Mouse (Mus musculus) forebrain, embryonic 10.5 days (tissue): ENCODE measurements around the gene Ndufc2. TPM values are rescaled to one million over a fixed set of nuclear protein-coding genes. Genes with fewer than 3 reads are reported as not detected.

Experiments used
- DNase-seq: peaks from one replicate; pipeline ENCODE4 v3.0.0-alpha.2; 2017; ENCODE audit warnings: low spot score; ENCODE audit errors: extremely low spot score
- H3K27ac ChIP-seq: fragments of 300-500 bp; sonication (generic); 2 replicates; pipeline ENCODE4 v1.5.1; 2016; ENCODE audit warnings: mild to moderate bottlenecking
- H3K27me3 ChIP-seq: fragments of 300-500 bp; sonication (generic); 2 replicates; pipeline ENCODE4 v1.6.1; 2016; ENCODE audit warnings: mild to moderate bottlenecking; ENCODE audit not compliant: poor library complexity, severe bottlenecking
- H3K36me3 ChIP-seq: fragments of 300-500 bp; sonication (generic); replicated peaks from 2 replicates; pipeline ENCODE4 v1.6.1; 2016; ENCODE audit warnings: mild to moderate bottlenecking, moderate library complexity
- H3K4me1 ChIP-seq: fragments of 300-500 bp; sonication (generic); 2 replicates; pipeline ENCODE4 v1.6.1; 2016
- H3K4me3 ChIP-seq: fragments of 300-500 bp; sonication (generic); 2 replicates; pipeline ENCODE4 v1.5.1; 2016; ENCODE audit warnings: mild to moderate bottlenecking, moderate library complexity
- H3K9me3 ChIP-seq: fragments of 300-500 bp; sonication (generic); 2 replicates; pipeline ENCODE4 v1.6.1; 2016; ENCODE audit warnings: mild to moderate bottlenecking, moderate library complexity
- WGBS: fragments of 180-500 bp; shearing (Covaris S2); methylation state at CpG from one replicate; pipeline ENCODE4 v1.1.7; 2016; 5-methylcytosine and 5-hydroxymethylcytosine counted together
- polyA plus RNA-seq: library from polyadenylated mRNA; unstranded; fragments of >200 nt; fragmentation: Nextera tagmentation; extraction: Ambion mirVana; gene quantifications from 2 replicates; pipeline ENCODE4 v1.2.1, GENCODE M21; 2016

Gene Ndufc2
- polyA plus RNA-seq, 1 experiment from 2014 or later = 320 TPM

DNA sequence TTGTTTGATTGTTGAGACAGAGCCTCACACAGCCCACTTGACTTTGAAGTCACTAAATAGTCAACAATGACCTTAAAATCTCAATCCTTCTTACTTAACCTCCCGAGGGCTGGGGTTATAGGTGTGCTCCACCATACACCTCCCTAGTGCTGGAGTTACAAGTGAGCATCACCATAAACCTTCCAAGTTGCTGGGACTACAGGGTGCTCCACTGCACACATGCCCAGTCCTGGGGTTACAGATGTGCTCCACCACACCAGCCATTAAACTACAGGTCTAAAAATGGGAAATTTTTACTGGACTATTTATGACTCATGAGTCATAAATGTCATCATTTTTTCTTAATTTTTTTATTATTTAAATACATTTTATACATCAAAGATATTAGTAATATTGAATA lies 33.9 kb upstream of the Ndufc2 start:
- 70% methylated on average over 1 of the region's 1 CpGs for whole genome bisulfite sequencing
- H3K4me1 ChIP-seq = peaks cover 9% of the 10 kb centered on the region
- H3K27me3 ChIP-seq = no peaks in the 10 kb centered on the region
- no peaks in the 10 kb centered on the region for H3K36me3 ChIP-seq
- no peak for DNase-seq
- no peak overlapping the region for H3K27ac ChIP-seq
- no peak overlapping the region for H3K4me3 ChIP-seq
- H3K9me3 ChIP-seq = no peaks in the 10 kb centered on the region

DNA sequence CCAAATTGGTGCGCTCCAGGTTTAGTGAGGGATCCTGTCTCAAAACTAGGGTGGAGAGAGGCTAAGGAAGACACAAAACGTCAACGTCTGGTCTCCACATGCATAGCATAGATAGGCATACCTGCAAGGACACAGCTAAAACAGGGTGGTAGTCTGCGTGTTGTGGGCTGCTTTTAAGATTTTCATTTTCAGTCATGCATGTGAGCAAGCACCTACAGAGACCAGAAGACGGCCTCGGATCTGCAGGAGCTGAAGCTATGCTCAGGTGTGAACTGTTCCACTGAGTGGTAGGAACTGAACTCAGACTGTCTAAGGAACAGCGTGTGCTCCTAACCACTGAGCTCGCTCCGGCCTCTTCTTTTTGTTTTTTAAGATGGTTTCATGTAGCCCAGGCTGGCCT lies 24.7 kb upstream of the Ndufc2 start:
- DNase-seq = no peak
- 95% methylated on average over 9 of the region's 9 CpGs for WGBS
- Histone ChIP-seq H3K9me3 (no peaks in the 10 kb centered on the region), H3K27ac (no peak overlapping the region), H3K36me3 (peaks cover 65% of the 10 kb centered on the region), H3K4me3 (no peak overlapping the region), H3K4me1 (peaks cover 19% of the 10 kb centered on the region), H3K27me3 (no peaks in the 10 kb centered on the region)

DNA sequence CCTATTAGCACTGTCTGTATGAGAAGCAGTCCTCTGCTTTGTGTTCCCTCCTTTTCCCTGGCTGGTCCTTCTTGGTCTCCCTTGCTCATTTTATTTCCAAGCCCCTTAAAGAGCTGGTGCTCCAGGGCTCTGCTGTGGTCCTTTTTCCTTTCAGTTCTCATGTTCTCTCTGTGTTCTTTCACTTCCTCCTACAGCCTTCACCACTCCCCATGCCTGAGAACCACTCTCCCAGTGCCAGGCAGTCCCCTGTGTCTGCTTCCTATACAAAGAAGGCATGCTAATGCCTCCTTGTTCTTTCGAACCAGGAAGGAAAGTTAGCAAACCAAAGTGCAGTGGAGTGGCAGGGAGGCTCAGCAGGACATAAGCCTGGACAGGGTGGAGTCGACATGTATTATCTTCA lies 23.9 kb upstream of the Ndufc2 start:
- WGBS = 84% methylated on average over 2 of the region's 2 CpGs
- Histone ChIP-seq H3K9me3 (no peaks in the 10 kb centered on the region), H3K4me3 (no peak overlapping the region), H3K27ac (no peak overlapping the region), H3K36me3 (peaks cover 72% of the 10 kb centered on the region), H3K27me3 (no peaks in the 10 kb centered on the region), H3K4me1 (peaks cover 11% of the 10 kb centered on the region)
- no peak for DNase-seq

DNA sequence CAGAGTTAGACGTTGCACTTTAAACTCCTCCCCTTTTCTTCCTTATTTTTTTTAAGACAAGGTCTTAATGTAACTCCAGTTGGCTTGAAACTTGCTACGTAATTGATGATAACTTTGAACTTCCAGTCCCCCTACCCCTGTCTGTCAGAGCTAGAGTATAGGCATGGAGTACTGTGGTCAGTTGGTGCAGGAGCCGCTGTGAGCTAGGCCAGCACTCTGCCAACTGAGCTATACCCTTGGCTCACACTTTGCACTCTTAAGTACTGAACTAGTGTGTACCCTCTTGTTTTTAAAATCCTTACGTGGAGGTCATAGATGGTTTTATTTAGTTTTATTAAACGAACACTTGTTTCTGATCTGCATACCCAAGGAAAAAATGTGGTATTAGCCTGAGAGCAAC lies 20.5 kb upstream of the Ndufc2 start:
- no peak for DNase-seq
- H3K4me1 ChIP-seq = no peaks in the 10 kb centered on the region
- 94% methylated on average over 5 of the region's 5 CpGs for WGBS
- no peaks in the 10 kb centered on the region for H3K9me3 ChIP-seq
- peaks cover 96% of the 10 kb centered on the region for H3K36me3 ChIP-seq
- no peak overlapping the region for H3K27ac ChIP-seq
- H3K4me3 ChIP-seq = no peak overlapping the region
- H3K27me3 ChIP-seq = no peaks in the 10 kb centered on the region

DNA sequence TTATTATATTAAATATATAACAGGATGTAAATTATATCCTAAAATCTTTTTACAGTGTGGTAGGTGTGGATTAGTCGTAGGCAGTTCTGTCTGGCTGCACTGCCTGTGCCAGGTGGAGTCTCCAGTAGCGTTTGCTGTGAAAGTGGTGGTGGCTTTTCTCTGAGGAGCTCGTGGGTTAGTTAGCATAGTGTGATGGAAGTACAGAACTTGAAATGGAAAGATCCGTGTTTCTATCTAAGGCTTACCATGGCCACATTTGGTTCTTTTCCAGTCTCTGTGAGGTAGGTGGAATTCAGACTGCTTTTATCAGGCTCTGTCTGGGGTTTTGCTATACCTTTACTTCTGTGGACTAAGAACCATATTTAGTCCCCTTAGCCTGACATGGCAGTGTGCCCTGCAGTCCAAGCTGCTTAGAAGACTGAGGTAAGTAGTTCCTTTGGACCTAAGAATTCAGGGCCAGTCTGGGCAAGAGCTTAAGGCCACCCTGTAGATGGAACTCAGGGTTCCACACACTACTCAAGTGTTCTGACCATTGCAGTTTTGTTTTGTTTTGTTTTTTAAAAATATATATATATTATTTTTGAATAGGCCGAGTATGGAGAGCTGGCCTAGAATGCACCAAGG lies 19.2 kb upstream of the Ndufc2 start:
- no peak for DNase-seq
- H3K36me3 ChIP-seq = peaks cover 96% of the 10 kb centered on the region
- H3K9me3 ChIP-seq = no peaks in the 10 kb centered on the region
- no peaks in the 10 kb centered on the region for H3K4me1 ChIP-seq
- no peaks in the 10 kb centered on the region for H3K27me3 ChIP-seq
- 94% methylated on average over 5 of the region's 5 CpGs for WGBS
- H3K4me3 ChIP-seq = no peak overlapping the region
- no peak overlapping the region for H3K27ac ChIP-seq

DNA sequence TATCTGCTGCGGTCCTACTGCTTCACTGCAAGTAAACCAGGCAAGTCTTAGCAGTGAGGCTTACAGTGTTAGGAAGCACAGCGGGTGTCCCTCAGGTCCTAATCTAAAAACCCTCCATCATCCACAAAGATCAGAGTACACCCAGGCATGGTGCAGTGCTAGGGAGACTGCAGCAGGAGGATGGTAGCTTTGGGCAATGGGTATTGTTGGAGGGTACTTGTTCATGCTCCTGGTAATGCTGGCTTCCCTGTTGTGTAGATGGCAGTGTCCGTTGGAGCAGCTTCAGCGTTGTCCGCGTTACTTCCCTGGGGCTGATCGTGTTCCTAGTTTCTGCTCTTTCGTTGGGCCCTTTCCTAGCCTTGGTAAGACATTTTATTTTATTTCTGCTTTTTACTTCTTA lies 17.1 kb upstream of the Ndufc2 start:
- no peak for DNase-seq
- H3K4me1 ChIP-seq = no peaks in the 10 kb centered on the region
- peaks cover 99% of the 10 kb centered on the region for H3K36me3 ChIP-seq
- no peaks in the 10 kb centered on the region for H3K27me3 ChIP-seq
- no peak overlapping the region for H3K27ac ChIP-seq
- no peaks in the 10 kb centered on the region for H3K9me3 ChIP-seq
- H3K4me3 ChIP-seq = no peak overlapping the region
- WGBS = 97% methylated on average over 8 of the region's 8 CpGs

DNA sequence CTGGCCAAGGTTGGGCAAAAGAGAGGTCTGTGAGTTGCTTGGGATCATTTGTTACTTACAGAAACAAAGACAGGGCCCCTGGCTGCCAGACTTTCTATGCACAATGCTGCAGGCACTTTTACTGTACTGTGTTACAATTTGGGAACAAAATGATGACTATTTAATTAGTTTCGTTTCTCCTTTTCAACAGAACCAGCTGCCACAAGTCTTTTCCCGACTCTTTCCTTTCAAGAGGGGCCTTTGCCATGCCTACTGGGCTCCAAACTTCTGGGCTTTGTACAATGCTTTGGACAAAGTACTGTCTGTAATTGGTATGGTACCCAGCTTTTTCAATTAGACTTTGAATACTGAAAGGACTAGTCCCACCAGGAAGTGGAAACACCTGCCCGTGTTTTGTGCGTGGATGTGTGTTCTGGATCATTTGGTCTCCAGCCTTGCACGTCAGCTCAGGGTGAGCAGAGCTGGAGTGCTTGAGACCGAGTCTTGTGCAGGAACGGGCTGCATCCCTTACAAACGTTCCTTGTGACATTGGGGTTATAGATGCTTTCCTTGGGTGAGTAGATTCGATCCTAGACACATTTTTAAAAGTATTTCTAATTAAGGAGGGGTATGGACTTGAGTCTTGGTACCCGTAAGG lies 16.2 kb upstream of the Ndufc2 start:
- WGBS = 93% methylated on average over 10 of the region's 10 CpGs
- Histone ChIP-seq H3K4me1 (no peaks in the 10 kb centered on the region), H3K36me3 (peaks cover 99% of the 10 kb centered on the region), H3K27me3 (no peaks in the 10 kb centered on the region), H3K4me3 (no peak overlapping the region), H3K27ac (no peak overlapping the region), H3K9me3 (no peaks in the 10 kb centered on the region)
- no peak for DNase-seq

DNA sequence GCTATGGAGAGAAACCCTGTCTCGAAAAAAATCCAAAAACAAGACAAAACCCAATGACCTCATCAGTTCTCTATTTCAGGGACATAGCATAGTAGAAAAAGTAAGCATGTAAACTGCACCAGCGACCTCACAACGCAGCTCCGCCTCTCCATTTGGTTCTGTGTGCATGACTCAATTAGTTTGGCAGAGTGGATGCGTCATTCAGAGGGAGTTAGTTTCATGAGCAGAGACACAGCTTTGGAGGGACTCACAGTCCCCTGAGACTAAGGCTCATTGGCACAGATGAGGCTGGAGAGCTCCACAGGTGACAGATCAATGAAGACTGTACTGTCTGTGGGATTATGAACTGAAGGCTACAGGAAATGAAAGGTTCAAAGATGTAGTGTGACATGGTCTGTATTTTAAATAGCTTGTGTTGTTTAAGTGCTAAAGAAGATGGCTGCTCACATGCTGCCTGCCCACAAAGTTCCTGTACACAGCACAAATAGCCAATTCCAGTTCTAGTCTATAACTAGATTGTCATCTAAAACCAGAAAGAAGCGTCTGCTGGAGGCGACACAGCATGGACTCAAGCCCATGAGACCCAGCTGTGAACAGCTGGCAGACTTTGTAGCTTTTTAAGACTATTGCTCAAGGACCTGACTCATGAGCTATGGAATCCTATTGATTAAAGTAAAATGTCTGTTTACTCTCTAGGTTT lies 13.5 kb upstream of the Ndufc2 start:
- H3K9me3 ChIP-seq = no peaks in the 10 kb centered on the region
- no peak for DNase-seq
- no peak overlapping the region for H3K27ac ChIP-seq
- no peaks in the 10 kb centered on the region for H3K4me1 ChIP-seq
- H3K4me3 ChIP-seq = no peak overlapping the region
- H3K36me3 ChIP-seq = peaks cover 100% of the 10 kb centered on the region
- WGBS = 93% methylated on average over 7 of the region's 7 CpGs
- no peaks in the 10 kb centered on the region for H3K27me3 ChIP-seq

DNA sequence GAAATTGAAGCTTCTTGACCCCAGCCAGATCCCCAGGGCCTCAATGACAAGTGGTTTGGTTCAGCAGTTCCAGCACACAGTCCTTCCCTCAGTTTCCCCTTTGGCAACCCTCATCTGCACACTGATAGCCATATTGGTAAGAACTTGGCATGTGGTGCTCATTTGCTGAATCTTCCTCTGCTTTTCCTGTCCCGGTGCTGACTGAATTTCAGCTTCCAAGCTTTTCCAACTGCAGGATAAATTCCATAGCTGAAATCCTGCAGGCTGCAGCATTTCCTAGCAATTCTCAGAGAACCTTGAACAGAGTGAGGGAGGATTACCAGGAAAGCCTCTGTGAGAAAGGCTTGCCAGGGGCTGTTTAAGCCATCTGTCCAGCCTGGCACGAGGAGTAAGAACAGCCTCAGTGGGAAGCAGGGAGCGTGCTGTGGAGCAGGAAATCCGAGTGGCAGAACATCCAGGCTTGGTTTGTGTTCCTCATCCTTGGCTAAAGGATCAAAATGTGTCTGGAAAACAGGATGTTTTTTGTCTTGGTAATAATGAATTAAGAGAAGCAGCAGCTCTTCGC lies 12.9 kb upstream of the Ndufc2 start:
- Histone ChIP-seq H3K4me1 (no peaks in the 10 kb centered on the region), H3K36me3 (peaks cover 100% of the 10 kb centered on the region), H3K9me3 (no peaks in the 10 kb centered on the region), H3K4me3 (no peak overlapping the region), H3K27ac (no peak overlapping the region), H3K27me3 (no peaks in the 10 kb centered on the region)
- DNase-seq = no peak
- 88% methylated on average over 5 of the region's 5 CpGs for WGBS

DNA sequence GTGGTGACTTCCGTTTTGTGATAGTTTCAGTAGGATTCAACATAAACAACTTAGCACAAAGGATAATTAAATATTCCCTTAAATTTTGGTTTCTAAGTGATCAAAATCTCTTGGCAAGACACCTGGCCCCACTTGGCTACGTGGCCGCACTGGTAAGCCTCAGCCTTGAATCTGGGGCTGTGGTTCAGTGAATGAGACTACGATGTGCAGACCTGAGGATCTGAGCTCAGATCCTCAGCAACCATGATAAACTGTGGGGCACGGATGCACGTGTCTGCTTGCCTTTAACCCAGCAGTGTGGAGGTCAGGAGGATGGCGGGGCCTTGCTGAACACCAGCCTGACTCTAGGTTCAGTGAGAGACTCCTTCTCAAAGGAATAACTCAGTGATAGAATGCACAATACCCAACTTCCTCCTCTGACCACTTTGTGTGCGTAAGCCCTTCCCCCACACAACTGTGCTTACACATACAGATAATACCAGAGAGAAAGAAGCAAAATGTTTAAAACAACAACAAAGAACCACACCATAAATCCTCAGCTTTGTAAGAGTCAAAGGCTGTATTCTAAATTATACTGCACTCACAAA lies 12.1 kb upstream of the Ndufc2 start:
- Histone ChIP-seq H3K36me3 (peaks cover 100% of the 10 kb centered on the region), H3K27ac (no peak overlapping the region), H3K4me3 (no peak overlapping the region), H3K27me3 (no peaks in the 10 kb centered on the region), H3K4me1 (no peaks in the 10 kb centered on the region), H3K9me3 (no peaks in the 10 kb centered on the region)
- 95% methylated on average over 8 of the region's 8 CpGs for WGBS
- DNase-seq = no peak

DNA sequence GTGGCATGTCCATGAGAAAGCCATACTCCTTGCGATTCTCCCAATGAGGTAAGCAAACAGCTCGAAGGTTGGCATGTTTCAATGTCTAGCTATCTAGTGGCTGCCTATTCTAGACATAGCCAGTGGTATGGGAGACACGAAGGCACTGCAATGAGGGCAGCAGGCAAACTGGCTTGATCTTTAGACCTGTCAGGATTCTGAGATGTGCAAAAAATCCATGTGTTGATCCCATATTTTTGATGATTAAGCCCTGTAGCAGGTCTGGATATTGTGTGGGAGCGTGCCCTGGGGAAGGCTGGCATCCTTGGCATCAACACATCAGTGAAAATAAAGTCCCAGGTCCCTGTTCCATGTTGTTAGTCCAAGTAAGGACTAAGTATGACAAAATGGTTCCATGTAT lies 11.3 kb upstream of the Ndufc2 start:
- Histone ChIP-seq H3K27me3 (no peaks in the 10 kb centered on the region), H3K9me3 (no peaks in the 10 kb centered on the region), H3K27ac (no peak overlapping the region), H3K4me1 (no peaks in the 10 kb centered on the region), H3K36me3 (peaks cover 100% of the 10 kb centered on the region), H3K4me3 (no peak overlapping the region)
- 93% methylated on average over 4 of the region's 4 CpGs for WGBS
- no peak for DNase-seq

DNA sequence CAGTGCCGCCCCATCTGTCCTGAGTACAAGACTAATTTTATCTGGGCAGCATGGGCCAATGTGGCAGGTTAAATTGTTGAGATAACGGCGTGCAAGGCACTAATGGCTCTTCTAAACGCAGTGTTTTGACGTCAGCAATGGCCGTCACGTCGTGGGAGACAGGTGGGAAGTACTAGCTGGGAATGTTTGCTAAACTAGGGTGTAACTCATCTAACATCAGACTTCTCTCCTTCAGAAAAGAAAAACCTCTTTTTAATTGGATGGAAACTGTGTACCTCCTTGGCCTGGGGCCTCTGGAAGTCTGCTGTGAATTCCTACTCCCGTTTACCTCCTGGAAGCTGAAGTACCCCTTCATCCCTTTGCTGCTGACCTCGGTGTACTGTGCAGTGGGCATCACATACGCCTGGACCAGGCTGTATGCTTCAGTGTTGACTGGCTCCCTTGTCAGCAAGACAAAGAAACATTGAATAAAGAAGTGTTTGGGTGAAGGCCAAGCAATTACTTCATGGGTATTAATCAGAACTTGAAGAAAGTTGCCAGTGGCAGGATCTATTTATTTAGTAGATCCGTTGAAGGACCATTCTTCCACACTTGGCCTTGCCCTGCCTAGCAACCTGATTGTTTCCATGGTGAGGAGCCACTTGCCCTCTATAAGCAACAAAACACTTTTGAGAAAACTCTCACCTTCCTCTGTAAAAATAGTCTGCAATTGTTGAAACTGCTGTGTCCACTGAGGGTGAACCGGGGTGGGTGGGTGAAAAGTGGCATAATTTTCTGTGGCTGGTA lies 8.3 kb upstream of the Ndufc2 start:
- H3K9me3 ChIP-seq = no peaks in the 10 kb centered on the region
- H3K36me3 ChIP-seq = peaks cover 76% of the 10 kb centered on the region
- no peak for DNase-seq
- H3K27me3 ChIP-seq = no peaks in the 10 kb centered on the region
- no peaks in the 10 kb centered on the region for H3K4me1 ChIP-seq
- no peak overlapping the region for H3K4me3 ChIP-seq
- H3K27ac ChIP-seq = no peak overlapping the region
- 91% methylated on average over 13 of the region's 13 CpGs for WGBS
